Mouse (Mus musculus) 416B (cell line): Measurements from ENCODE around the gene Cptp.

Experiments used
- DNase-seq: peaks from one replicate; pipeline ENCODE4 v3.0.0; 2011; ENCODE audit warnings: low read depth

Cptp gene

DNA sequence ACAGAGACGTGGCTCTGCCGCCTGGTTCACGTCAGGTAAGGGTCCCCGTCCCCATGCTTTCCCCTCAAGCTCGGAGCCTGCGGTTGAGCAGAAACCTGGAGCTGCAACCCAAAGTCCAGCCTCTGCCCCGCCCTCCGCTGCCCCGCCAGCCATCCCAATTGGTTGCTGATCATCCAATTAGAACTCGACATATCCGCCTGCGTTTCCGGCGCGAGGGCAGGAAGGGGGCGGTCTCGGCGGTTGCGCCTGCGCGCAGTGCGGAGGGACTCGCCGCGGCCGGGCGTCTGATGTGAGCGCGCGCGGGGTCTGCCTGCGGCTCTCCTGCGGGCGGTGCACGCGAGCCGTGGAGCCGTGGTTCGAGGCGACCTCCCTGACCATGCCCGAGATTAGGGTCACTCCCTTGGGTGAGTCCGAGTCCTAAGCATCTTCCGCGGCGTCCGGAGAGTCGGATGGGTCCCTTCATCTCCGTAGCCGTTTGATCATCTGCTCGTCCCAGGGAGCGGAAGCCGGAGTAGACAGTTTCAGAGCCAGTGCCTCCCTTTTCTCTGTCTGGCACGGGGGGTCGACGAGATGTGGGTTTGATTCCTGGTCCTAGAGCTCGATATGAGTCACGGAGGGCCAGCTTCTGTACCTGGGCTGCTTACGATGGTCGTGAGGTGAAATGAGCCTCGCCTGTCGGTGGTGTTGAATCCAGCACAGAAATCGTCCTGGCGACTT lies at the start of gene Cptp, which contains the start of gene Ints11:
Gene Cptp (minus strand): TSS at position 124 of the 717 bp plus-strand sequence.
Gene Ints11 (plus strand): TSS at position 230 of the 717 bp plus-strand sequence.
- DNase-seq = peak; percentile 95

DNA sequence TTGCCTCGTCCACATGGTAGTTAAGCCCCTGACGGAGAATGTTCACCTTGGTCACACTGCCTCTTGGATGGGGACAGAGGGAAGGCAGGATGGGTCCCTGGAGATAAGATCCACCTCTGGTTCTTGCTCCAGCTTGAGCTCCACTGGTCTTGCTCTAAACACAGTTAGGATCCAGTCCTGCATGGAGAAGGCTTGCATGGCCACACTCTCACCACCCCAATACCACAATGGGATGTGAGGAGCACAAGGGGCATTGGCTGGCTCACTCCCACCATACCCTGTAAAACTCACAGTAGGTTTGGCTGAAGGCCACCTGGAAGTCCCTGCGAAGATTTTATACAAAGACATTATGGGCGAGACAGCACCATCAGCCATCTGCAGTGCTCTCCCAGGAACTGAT lies 39.5 kb upstream of the Cptp start:
- no peak for DNase-seq

DNA sequence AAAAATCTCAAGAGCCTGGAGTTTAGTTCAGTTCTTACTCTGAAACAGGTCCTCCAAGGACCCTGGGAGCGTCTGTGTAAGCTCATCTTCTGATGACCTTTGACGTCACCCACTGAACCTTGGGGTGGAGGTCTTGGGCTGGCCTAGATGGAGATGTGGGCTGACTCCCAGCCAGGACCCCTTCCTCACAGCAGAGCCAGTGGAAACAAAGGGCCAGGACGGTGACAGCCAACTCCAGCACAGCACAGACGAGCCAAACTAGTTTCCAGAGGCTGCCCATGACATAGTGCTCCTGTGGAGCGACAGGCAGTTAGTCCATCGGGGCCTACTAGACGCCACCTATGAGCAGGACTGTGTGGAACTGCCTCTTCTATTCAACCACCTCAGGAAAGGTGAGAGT lies 39.0 kb upstream of the Cptp start:
- DNase-seq = no peak

DNA sequence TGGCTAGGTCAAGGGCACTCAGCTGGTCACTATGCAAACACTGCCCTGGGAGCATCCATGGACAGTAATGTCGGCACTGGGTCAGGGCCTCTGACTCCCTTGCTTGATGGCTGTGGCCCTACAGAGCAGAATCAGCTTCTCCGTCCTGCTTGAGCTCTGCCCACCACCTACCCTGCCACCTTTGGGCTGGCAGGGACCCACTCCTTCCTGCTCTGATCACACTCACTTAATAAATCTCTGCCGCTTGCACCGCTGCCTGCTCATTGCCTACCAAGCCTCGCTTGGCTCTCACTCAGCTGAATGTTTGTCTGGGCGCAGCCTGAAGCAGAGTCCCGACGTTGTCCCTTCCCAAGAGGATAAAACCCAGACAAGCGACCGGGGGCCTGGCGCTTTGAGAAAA lies 37.8 kb upstream of the Cptp start:
- DNase-seq = no peak

DNA sequence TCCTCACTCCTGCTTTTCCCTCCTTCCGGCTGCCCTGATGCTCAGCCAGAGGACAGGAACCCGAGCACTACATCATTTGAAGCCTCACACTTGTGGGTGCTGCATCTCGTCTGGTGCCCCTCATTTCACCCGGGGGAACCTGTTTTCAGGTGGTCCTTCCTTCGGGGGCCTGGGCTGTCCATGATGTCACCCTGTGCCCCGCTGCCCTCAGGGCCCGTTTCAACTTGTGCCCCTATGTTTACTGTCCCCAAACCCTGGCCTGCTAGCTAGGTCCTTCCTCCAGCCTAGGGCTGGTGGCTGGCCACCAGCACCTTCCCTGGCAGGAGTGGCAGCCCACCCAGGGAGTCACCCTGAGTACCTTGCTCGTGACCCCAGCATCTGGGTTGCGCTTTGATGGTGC lies 36.9 kb upstream of the Cptp start:
- no peak for DNase-seq

DNA sequence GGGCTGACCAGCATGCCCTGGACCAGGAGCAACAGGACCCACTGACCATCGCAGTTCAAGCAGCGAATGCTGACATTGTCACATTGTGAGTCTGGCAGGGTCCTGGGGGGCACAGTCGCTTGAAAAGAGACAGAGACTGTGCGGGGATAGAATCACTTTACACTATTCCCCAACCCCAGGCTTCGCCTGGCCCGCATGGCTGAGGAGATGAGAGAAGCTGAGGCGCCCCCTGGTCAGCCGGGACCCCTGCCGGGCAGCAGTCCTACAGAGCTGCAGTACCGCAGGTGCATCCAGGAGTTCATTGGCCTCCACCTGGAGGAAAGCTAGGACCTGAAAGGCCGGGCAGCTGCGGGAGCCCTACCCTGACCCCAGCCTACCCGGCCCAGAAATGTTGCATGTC lies 36.4 kb upstream of the Cptp start:
- DNase-seq = no peak

DNA sequence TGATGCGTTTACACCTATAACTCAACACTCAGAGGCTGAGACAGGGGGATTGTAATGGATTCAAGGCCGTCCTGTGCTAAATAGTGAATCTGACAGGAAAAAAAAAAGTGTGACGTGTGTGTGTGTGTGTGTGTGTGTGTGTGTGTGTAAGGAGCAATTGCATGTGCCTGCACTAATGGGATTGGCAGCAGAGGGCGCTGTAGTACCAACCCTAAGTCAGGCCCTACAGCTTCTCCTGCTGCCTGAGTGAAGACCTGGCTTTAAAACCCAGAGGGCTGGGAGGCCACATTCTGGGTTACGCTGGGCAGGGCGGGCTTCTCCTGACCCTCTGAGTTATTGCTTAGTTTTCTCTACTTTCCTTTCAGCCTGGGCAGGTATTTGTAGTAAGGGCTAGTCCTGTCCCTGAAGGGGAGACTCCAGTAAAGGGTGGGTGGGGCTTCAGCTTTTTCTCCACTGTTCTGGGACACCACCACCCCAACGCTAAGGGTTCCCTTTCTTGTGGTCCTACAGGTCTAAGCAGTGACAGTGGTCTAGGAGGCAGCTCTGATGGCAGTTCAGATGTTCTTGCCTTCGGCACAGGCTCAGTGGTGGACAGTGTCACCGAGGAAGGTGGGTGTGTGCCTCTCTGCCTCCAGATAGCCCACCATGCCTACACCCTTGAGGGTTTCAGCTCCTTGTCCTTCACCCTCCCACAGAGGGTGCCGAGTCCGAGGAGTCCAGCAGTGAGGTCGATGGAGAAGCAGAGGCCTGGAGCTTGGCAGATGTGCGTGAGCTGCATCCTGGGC lies 35.3 kb upstream of the Cptp start:
- DNase-seq = peak; percentile 74

DNA sequence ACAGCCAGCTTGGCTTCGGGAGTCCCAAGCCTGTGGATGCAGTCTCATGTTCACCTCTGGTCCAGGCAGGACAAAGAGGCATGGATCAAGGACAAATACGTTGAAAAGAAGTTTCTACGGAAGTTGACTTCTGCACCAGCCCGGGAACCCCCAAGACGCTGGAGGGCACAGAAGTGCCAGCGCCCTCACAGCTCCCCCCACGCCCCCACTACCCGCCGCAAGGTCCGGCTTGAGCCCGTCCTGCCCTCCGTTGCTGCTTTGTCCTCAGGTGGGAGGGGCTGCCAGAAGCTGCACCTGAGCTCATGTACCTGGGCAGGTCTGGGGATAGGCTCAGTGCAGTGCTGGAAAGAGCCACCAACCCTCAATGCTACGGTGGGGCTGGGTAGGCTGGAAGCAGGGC lies 34.0 kb upstream of the Cptp start:
- no peak for DNase-seq

DNA sequence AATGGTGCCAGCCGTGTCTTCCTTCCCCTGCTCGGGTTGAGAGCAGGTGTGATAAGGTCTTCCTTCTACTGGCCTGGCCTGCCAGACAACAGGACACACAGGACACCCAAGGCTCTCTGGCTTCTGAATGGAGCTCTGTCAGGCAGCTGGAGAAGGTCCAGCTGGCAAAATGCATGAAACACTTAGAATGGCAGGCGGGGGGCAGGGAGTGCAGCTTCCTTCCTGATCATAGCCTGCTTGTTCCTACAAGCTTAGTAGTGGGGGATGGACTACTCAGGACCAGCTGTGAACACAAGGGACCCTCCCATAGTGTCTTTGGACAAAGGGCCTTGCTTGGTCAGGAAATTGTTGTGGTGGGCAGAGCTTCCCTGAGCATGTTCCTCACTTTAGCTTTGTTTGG lies 32.0 kb upstream of the Cptp start:
- no peak for DNase-seq

DNA sequence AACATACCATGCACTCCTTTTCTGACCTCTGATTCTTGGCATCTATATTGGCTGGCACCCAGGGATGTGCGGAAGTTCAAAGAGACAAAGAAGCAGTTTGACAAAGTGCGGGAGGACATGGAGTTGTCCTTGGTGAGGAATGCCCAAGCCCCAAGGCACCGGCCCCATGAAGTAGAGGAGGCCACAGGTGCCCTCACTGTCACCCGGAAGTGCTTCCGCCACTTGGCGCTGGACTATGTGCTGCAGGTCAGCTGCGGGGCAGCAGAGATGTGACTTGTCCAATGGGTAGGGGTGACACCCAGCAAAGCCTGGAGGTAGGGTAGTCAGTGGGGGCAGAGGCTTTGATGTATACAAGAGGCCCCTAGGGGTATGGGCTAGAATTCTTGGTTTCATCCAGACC lies 30.1 kb upstream of the Cptp start:
- no peak for DNase-seq

DNA sequence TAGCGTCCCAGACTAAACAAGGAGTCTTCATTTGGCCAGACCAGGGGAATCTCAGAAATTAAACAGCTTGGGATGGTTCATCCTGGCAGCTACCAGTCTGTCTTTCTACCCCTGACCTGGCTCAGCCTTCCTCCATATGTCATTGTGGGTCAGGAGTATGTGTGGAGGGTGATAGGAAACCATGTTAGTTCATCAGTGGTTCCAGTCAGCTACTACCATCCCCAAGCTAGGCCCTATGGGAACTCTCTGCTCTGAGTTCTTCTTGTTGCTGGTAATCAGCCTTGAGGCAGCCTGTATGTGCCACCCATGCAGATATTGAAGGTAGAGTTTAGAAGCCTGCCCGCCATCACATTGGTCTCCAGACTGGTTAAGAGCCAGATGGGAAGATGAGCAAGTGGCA lies 29.1 kb upstream of the Cptp start:
- peak; percentile 24 for DNase-seq

DNA sequence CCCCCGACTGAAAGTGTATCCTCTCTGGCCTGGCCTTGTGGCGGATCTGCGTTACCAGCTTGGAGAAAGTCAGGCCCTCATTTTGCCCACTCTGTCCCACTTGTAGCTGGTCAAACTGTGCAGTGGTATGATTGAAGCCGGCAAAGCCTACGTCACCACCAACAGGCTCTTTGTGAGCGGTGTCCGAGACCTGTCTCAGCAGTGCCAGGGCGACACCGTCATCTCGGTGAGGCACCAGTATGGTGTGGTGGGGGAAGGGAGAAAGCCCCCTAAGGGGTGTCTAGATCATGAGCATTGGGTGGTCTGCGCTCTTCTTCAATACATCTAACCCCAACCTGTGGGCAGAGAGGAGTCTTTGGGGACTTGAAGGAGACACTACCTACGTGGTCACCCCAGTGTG lies 27.2 kb upstream of the Cptp start:
- DNase-seq = no peak

DNA sequence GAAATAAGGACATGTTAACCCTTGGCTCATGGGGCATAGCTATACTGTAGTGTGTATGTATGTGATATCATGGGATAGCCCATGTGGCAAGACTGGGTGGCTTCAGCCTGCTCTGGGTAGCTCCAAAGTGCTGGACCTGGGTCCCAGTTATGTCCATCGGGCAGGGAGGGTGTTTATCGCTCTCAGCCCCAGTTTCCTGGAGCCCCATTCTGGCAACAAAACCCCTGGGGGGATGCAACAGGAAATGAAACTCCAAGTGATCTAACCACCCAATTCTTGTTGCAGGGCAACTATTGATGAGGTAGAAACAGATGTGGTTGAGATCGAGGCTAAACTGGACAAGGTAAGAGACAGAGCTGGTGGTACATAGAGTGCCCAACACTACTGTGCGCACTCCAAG lies 26.6 kb upstream of the Cptp start:
- DNase-seq = no peak

DNA sequence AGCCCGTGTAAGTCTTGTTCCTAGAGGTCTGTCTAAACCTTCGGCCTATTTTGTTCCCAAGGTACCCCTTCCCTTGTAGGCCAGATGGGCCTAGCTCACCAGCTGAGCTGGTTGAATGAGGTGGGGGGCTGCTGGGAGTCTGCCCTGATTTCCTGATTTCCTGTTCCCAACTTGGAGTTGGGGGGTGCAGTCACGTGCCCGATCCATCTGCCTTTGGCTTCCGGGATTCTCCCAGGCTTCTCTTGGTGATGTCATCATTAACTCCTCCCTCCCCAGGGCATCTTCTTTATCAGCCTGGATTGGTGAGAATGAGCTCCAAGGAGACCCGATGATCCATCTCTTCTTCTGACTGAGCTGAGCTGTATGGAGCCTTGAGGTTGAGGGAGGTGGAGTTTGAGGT lies 26.0 kb upstream of the Cptp start:
- DNase-seq = no peak

DNA sequence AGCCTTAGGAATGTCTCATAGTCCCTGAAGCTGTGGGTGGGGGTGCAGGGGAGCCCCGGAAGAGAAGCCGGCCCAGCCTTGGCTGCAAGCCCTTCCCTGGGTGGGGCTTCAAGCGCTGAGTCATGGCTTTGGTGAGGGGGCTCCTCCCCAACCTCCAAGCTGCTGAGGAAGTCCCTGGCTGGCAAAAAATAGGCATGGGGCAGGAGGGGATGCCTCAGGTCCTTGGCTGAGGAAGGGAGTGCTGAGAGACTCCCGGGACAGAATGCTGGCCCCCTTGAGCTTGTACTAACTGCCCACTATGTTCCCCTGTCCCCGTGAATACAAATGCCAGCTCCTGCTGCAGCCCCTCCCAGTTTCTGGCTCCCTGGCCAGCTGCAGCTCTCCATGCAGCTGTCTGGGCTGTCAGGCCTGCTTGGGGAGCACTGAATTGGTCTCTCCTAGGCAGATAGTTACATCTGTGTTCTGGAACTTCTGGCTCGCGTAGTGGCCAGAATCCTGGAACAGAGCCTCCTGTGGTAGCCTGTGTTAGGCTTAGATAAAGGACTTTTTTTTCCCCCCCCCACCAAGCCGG lies 25.2 kb upstream of the Cptp start:
- peak; percentile 68 for DNase-seq

DNA sequence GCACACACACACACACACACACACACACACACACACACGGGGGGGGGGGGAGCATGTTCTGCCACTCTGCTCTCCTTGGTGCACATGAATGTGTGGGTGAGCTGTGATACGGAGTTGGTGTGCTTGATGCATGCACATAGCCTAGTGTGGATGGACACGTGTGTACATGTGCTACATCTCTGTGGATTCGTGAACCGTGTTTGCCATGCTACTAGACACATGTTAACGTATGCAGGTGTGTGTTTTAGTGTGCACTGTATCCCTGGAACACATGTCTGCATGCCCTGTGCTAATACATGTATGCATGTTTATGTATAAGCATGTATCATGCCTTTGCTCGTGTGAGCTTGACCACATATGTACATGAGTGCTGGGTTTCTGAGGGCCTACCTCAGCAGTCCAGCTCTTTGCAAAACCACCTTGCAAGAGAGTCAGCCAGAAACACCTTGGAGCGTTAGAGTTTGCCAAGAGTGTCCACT lies 24.0 kb upstream of the Cptp start:
- no peak for DNase-seq

DNA sequence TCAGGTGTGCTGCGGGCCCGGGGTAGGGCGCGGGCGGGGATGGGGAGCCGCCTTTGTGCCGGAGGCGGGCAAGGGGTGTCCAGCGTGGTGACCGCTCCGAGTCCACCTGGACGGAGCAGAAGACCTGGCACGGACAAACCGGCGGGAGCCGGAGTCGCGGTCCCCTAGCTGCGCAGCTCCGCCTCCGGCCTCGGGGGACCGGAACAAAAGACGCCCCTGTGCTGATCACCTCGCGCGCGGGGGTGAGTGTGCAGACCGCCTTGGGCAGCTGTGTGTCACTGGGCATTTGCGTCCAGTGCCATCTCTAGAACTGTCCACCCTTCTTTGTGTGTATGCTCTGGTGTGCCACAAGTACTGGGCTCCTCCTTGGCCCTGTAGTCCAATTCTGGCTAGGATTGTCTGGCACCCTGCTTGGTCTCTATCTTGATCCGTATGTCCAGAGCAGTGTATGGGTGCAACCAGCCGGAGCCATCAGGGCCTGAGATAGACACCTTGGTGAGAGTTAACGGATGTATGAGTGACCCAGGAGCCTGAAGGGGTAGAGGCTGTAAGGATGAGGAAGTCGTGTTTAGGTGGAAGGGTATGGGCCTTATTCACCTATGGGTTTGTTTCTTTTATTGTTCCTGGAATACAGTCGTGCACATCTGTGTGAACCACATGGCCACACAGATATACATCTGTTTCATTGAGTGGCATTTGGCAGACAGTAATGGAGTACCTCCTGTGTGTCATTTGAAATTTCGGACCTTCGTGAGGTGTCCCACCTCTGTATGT lies 23.4 kb upstream of the Cptp start:
- peak; percentile 34 for DNase-seq

DNA sequence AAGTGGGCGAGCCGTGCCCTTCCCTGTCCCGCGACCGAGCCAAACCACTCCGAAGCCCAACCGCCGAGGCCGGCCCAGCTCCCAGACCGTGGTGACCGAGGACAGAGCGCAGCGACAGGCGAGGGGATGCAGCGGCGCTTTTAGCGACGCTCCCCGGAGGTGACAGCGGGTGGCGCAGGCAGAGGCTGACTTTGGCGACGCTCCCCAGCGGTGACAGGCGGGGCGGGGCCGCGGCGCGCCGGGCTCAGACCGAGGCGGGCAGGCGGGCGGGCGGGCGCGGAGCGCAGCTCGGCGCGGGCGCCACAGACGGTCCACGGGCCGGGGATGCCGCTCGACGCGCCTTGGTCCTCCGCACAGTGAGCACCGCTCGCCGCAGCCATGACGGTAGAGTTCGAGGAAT lies 22.8 kb upstream of the Cptp start:
- DNase-seq = peak; percentile 86

DNA sequence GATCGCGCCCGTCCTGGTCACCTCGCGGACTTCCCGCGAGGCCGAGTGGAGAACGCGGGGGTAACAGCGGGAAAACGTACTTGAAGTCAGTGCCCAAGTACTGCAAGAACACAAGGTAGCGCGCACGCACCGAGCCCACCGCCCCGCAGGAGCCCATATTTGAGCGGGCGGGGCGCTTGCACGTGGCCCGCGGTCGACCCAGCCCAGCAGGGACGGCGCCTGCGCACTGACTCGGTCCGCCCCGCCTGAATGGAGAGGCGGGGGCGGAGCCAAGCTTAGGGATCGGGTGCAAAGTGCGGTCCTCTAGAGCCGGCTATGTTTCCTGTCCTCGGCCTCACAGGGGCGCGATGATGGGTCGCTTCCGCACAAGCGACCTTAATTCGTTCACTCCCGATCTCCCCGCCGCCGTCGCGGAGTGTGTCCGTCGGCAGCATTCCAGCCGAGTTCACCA lies 22.3 kb upstream of the Cptp start, which contains the start of the genes Pusl1 and Acap3:
Gene Pusl1 (minus strand): TSS at position 231 of the 451 bp plus-strand sequence.
Gene Acap3 (plus strand): TSS at position 272 of the 451 bp plus-strand sequence.
- peak; percentile 94 for DNase-seq

DNA sequence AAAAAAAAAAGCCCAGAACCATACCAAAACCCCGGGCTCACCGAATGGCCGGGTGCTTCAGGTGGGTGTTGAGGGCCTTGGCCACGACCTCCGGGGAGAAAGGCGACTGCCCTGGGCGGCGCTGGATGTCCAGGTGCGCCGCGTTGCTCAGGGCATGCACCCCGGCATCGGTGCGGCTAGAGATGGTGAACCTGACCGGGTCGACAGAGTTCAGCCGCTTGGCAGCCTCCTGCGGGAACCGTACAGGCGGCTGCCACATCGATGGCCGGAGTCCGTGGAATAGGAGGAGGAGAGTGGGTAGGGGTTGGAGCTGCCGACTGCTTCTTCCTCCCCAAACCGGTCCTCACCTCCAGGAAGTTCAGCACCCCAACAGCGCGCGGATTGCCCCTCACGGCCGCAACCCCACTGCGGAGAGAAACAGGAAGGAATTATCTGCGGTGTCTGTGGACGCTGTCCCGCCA lies 21.8 kb upstream of the Cptp start:
- DNase-seq = no peak

DNA sequence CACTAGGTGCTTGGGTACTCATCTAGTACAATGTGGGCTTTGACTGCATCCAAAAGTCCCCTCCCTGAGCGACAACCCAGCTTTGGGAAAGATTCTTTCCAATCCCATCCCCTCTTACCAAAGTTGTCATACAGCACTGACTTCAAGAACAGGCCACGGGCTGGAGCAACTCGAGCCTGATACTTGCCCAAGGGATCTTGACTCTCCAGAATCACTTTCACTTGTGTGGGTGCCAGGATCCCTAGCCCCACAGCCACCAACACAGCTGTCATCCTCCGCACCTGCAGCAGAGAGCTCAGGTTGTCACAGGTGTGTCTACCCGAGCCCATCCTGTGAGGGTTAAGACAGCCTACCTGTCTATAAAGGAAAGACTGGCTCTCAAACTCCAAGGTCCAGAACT lies 20.1 kb upstream of the Cptp start:
- DNase-seq = no peak

DNA sequence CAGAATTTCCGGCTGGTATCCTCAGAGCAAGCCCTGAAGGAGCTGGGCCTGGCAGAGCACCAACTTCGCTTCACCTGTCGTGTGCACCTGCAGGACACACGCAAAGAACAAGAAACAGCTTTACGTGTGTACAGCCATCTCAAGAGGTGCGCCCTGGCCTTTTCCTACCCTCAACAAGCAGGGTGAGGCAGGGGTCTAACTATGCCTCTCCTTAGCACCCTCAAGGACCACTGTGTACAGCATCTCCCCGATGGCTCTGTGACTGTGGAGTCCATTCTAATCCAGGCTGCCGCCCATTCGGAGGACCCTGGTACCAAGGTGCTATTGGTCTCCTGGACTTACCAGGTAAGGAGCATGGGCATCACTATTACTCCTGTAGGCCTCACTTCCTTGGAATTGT lies 18.9 kb upstream of the Cptp start:
- DNase-seq = no peak
